Mouse (Mus musculus): ENCODE data around the gene Nup188.

Gene Nup188

DNA sequence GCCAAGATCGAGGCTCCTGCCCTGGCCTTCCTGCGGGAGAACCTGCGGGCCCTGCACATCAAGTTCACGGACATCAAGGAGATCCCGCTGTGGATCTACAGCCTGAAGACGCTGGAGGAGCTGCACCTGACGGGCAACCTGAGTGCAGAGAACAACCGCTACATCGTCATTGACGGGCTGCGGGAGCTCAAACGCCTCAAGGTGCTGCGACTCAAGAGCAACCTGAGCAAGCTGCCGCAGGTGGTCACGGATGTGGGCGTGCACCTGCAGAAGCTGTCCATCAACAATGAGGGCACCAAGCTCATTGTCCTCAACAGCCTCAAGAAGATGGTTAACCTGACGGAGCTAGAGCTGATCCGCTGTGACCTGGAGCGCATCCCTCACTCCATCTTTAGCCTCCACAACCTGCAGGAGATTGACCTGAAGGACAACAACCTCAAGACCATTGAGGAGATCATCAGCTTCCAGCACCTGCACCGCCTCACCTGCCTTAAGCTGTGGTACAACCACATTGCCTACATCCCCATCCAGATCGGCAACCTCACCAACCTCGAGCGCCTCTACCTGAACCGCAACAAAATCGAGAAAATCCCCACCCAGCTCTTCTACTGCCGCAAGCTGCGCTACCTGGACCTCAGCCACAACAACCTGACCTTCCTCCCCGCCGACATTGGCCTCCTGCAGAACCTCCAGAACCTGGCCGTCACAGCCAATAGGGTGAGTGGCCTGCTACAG is 29.4 kb upstream of the Nup188 start:
- DNase-seq (ENCODE audit: low read depth, low spot score) = no peak

DNA sequence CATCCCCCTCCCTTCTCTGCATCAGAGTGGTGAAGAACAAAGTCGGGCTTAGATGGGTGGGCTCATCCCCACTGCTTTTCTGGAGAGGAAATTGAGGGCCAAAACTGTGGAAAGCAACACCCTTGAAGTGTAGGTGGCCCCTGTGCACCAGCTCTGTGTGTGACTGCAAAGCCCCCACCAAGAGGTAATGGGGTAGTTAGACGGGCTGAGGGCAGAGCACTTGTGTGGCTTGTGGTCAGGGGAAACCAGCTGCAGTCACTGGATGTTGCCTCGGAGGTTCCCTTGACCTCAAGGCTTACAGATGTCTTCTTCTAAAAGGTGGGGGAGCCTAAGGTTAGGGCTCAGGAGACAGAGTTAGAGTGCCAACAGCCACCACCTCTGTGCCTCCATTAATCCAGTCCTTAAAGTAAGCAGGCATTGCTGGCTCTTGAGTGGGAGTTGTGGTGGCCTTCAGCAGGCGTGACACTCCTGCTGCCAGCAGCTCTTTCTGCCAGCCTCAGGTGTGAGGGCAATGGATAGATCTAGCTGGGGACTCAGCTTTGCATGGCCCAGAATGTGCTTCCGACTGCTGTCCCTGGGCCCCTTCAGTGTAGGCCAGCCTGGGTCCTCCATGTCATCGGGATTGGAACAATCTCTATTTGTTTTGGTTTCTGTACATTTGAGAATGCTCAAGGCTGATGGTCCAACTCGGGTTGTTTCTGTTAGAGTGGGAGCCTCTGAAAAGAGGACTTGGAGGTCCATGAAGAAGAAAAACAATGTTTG is 28.3 kb upstream of the Nup188 start:
- no peak for DNase-seq (ENCODE audit: low read depth, low spot score)

DNA sequence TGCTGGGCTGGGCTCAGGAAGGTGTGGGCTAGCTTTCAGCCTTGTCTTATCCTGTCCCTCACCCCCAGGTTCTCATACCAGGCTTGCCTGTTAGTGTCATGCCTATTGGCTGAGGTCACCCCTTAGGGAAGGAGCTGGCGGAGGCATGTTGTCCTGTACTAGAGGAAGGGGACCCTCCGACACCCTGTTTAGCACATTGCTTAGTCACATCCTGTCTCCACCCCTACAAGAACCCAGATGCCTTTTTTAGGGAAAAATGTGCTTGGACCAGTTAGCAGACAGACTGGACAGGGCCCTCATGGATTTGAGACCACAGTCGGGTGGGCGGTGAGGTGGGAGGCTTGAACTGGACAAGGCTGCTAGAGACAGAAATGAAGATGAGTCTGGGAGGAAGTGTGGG is 27.6 kb upstream of the Nup188 start:
- DNase-seq (ENCODE audit: low read depth, low spot score) = no peak

DNA sequence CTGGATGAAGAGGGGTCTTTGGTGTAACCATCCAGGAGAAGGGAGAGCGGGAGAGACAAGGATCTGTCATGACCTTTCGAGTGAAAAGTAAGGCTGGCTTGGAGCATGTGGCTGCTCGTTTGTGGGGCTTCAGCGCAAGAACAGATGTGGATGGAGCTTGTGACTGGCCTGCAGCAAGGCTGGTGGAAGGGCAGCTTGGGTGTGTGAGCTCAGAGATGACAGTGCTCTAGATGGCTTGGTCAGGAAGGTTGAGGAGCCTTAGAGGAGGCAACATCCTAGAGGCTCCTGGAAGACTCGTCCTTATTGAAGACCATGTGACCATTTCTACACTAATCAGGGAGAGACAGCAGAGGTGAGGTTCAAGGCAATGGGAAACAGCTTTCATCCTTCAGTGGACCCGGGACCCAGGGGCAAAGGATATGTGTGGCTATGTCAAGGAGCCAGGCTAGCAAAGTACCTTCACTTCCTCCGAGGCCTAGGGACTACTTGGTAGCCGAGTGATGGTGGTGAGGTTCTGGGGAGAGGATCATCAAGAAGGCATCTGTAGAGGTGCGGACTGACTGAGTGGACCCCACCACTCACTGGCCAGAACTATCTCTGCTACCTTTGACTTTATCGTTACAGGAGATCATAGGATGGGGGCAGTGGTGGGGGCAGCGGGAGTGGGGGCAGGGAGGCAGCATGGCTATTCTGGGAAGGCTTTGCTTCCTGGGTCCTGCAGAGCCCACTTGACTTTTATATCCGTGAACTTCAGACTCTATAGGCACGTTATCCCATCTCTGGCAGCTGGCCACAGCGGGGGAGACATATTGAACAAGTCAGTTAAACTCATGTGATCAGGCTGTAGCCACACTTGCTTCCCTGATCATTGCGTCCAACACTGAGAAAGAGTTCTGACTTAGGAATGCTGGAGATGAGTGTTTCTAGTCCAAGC is 26.8 kb upstream of the Nup188 start:
- no peak for DNase-seq (ENCODE audit: low read depth, low spot score)

DNA sequence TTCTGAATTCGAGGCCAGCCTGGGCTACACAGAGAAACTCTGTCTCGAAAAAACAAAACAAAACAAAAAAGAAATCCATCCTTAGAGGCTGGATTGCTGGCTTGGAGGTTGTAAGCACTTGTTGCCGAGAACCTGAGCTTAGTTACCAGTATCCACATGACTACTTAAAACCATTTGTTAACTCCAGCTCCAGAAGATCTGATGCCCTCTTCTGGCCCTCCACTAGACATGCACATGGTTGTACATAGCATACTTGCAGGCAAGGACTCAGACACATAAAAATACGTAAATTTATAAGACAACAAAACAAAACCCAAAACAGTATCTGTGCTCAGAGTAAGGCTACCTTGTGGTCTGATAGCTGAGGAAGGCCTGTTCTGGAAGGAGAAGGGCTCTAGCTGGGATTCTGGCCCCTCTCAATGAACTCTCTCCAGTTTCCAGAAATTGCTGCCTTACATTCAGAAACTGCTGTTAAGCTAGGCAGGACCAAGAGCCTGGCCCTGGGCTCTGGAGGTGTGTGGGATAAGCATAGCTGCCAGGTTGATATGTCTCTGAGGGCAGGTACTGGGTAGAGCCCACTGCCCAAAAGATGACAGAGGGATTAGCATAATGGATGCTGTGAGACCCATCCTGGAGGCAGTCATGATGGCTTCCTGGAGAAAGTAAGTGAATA is 25.0 kb upstream of the Nup188 start:
- no peak for DNase-seq (ENCODE audit: low read depth, low spot score)

DNA sequence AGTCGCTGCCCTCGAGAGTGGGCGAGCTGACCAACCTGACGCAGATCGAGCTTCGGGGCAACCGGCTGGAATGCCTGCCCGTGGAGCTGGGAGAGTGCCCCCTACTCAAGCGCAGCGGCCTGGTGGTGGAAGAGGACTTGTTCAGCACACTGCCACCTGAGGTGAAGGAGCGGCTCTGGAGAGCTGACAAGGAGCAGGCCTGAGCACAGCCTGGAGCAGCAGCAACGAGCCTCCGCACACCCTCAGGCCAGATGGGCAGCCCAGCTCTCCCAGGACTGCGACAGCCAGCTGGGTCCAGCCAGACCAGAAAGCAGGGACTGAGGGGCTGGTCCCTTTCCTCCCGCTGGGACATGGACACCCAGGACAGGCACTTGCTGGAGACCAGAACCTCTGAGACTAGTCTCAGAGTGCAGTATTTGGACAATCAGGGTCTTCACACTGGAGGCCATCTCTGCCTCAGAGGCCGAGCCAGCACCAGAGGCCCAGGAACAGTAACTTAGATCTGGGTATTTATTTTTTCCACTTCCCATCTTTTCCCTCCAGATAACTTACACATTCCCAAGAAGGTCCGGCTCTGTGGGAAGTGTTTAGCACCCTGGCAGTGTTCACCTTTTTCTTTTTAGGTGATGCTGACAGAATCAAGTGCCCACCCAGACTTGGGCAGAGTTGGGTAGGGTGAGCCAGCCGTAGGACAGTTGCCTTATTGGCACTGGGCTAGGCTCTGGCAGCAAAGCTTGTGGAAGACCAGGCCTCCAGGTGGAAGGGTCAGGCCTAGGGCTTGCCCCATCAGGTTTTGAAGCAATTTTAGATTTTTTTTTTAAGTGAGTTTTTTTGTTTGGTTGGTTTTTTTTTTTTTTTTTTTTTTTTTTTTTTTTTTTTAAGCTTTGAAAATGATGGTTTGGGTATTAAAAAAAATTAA is 24.0 kb upstream of the Nup188 start:
- DNase-seq (ENCODE audit: low read depth, low spot score) = no peak

- DNase-seq (ENCODE audit: low read depth, low spot score) = no peak
Observed at GRCm38 (mm10) chr2:30262840-30263441, 23.3 kb upstream of the Nup188 start.

DNA sequence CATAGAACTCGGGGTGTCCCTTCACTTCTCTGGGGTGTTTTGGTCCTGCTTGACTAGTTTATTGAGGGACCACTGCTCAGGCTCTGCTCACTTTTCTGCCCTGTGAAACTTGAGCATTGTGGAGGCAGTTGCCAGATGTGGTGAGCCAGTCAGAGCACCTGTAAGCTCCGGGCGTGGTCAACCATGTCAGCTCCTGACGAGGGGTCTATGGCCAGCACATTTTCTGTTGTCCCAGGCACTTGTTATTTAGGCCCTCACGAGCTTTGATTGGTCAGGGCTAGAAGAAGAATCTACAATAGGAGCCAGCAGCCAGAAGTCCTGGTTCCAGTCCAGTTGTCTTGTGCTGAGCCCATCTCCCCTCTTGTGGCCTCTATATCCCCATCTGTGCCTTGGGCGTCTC is 22.4 kb upstream of the Nup188 start:
- DNase-seq (ENCODE audit: low read depth, low spot score) = no peak

DNA sequence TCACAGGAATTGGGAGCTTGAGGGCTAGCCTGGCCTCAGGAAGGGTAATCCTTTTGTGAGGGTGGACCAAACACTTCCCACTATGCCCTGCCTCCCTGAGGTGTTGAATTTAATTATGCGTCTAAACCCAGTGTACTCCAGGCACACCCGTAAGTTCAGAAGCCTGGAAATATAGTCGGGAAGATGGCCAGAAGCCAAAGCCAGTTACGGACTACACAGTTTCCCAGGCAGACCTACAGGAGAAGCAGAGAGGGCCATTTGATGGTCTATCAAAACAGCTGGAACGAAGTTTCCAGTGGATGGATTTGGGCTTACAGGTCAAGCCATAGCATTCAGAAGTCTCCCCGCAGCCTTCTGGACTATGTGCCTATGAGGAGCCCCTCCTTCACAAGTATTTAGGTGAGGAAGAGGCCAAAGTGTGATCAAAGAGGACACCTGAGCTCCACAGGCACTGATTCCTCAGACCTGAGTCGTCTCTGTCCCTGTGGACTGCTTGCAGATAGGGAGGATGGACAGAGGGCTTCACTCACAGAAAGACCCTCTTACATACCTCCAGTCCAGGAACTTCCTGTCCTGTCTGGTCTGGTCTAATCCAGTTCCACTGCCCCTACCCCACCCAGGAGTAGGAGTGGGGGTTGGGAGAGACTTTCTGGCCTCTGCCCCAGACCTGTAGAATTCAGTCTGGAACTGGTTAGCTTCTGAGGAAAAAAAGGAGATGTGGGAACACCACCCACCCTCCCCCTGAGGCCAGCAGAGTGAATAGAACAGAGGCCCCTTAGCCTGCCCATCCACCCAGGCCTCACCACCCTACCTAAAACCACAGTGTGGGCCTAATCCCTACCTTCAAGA is 21.3 kb upstream of the Nup188 start:
- DNase-seq (ENCODE audit: low read depth, low spot score) = no peak

- no peak for DNase-seq (ENCODE audit: low read depth, low spot score)
Observed at GRCm38 (mm10) chr2:30265767-30266253, 20.4 kb upstream of the Nup188 start, which contains the start of gene Phyhd1. TSS of gene Phyhd1 (plus strand) at chr2:30266203.

- no peak for DNase-seq (ENCODE audit: low read depth, low spot score)
Observed at GRCm38 (mm10) chr2:30266392-30266941, 19.7 kb upstream of the Nup188 start.

- no peak for DNase-seq (ENCODE audit: low read depth, low spot score)
Observed at GRCm38 (mm10) chr2:30267466-30267865, 18.7 kb upstream of the Nup188 start.

DNA sequence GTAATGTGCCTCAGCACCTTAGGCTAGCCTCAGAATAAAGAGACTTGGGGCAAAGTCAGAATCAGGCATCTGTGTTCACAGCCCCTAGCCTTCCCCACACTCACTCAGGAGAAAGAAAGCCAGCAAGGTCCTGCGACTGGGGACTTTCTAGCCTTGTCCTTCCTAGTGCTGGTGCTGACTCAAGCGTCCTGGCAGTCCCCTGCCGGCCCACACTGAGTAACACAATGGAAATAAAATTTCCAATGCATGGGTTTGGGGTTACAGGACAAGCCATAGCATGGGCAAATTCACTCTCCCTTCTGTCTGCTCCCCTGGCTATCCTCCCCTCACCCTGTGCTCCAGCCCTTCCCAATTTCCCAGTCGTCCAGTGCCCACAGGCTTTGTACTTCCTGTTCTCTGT is 17.8 kb upstream of the Nup188 start:
- no peak for DNase-seq (ENCODE audit: low read depth, low spot score)

DNA sequence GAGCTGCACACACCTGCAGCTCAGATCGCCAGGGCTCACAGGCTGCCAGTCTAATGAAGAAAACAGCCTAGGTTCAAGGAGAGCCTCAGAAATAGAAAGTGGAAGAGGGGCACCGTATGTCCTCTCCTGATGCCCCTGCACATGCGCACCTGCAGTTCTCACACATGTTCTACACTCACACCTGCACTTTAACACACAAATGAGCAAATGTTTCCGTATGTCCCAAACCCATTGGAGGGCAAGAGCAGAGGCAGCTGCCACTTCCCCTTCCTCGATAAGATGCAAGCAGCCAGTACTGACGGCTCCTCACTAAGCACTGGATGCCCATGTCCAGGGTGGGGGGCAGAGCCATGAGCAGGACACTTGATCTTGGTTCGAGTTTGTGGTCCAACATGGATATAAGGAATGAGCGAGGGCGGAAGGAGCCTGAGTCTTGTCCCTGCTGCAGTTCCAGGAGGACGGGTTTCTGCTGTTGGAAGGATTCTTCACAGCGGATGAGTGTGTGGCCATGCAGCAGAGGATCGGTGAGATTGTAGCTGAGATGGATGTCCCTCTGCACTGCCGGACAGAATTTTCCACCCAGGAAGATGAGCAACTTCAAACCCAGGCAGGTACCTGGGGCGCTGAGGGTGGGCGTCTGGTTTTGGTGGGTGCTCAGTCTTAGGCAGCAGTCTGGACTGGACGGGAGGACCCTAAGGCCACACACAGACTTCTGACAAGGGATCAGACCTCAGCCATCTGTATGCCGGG is 16.8 kb upstream of the Nup188 start:
- no peak for DNase-seq (ENCODE audit: low read depth, low spot score)

DNA sequence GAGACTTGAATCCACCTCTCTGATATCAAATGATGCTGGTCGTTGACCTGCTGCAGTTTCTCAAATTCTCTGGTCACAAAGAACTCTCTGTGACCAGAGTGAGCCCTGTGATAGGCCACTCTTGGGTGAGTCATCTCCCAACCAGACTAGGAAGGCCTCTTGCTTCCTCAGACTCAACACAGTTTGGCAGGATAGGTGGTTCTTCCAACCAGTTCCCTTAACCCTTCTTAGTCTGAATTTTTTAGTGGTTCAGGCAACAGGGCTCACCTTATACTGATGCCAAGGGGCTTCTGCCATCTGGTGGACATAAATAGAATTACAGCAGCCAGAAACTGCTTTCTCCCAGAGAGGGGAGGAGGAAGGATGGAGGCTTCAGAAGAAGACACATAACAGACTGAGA is 16.1 kb upstream of the Nup188 start:
- DNase-seq (ENCODE audit: low read depth, low spot score) = peak; percentile 69

DNA sequence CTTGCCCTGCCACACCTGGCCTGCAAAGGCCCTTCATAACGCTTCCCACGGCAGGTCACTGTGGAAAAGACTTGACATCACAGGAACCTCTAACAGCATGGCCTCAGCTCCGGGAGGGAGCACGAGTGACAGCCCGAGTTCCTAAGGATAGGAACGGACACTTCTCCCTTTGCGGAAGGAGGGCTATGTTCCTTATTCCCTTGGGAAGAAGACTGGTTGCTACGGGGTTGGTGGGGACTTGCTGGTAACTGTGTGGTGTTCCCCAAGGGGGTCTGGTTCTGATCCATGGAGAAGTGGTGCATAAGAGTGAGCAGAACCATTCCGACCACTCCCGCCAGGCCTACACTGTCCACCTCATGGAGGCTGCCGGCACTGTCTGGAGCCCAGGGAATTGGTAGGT is 5.5 kb upstream of the Nup188 start, which contains the start of gene Gm28038:
TSS of gene Gm28038 (plus strand) at position 301 of the 400 bp plus-strand sequence.
- DNase-seq (ENCODE audit: low read depth, low spot score) = no peak

DNA sequence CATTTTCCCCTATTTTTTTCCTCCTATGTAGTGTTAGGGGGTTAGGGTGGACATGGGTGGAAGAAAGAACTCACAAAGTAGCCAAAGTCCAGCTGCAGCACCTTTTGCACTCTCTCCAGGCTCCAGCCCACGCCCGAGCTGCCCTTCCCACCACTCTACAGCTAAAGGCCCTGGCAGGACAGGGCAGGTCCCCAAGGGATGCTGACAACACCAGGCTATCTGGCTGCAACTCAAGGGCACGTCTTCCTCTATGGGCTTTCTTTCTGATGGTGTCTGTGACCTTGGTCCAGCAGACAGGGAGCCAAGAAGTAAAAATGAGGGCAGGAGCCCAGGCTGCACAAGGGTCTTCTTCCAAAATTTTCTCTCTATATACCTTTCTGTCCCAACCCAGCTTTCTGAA is 4.5 kb upstream of the Nup188 start:
- no peak for DNase-seq (ENCODE audit: low read depth, low spot score)

DNA sequence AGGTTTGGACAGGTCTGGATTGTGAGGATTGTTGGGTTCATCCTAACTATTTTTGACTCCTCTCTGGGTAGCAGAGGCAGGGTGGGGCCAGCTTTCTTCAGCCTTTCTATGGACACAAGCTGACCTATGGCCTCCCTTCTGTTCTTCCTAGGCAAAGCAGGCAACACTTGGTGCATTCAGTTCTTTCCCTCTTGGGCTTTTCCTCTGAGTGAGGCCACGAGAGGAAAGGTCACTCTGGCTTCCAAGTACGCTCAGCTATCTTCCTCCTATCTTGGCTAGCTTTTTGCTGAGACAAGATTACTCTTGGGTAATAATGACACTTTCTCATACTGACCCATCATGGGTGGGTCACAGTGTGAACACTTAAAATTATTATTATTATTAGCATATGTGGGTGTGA is 3.0 kb upstream of the Nup188 start:
- no peak for DNase-seq (ENCODE audit: low read depth, low spot score)
